Mouse (Mus musculus) small intestine, adult 2 months (tissue): Measurements from ENCODE around the gene Dock1.

ENCODE experiments used
- CTCF ChIP-seq: fragments of 200-500 bp; IDR thresholded peaks from 2 replicates; pipeline ENCODE4 v1.5.1; 2012; ENCODE audit warnings: low read depth, mild to moderate bottlenecking, control low read depth, inconsistent platforms, low read length, moderate library complexity, mixed read lengths; ENCODE audit not compliant: insufficient replicate concordance, insufficient read length; ENCODE audit errors: extremely low read depth
- POLR2A ChIP-seq: fragments of 200-500 bp; IDR thresholded peaks from 2 replicates; pipeline ENCODE4 v1.6.1; 2012; ENCODE audit warnings: low read depth, mild to moderate bottlenecking, control low read depth, inconsistent platforms, low read length, moderate library complexity

GRCm38 (mm10) chr7:135010997-135011396 is 340.5 kb downstream of the Dock1 start:
- TF ChIP-seq CTCF: no peak
- no peak for TF ChIP-seq POLR2A
